Mouse (Mus musculus): ENCODE data around the gene Ccdc124. TPM values are rescaled to one million over a fixed set of nuclear protein-coding genes. Genes with fewer than 3 reads are reported as not detected.

The Ccdc124 gene
- polyA plus RNA-seq, 1 experiment from 2014 or later, result 139 TPM

DNA sequence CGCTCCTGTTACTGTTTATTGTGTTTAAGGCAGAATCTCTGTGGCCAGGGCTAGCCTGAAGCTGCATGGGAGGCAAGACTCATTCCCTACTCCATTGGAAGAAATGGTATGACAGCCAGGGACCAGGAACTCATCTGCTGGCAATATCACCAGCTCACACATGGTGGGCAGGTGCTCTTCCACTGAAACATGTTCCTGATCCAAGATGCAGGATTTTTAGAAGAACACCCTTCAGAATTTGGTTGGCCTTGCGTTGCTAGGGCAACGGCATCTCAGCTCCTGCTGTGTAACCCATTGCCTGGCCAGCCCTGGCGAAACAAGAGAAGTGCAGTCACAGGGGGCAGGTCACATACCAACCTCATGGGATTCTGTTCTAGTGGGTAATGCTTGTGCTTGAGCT, 5.8 kb upstream of the Ccdc124 start:
- H3K27me3 ChIP-seq, result no peaks in the 10 kb centered on the region; the same call in 1 of the 2 replicates
- no peak overlapping the region for H3K4me3 ChIP-seq
- no peaks in the 10 kb centered on the region for H3K36me3 ChIP-seq
- H3K27ac ChIP-seq, result no peak overlapping the region
- no peaks in the 10 kb centered on the region for H3K9me3 ChIP-seq (replicated peaks)
- H3K4me2 ChIP-seq (replicated peaks), result no peak overlapping the region
- H3K4me1 ChIP-seq, result peaks cover 8% of the 10 kb centered on the region
- 38% methylated on average over 4 of the region's 4 CpGs for WGBS
- no peak for ATAC-seq (ENCODE audit: low FRiP score)
- no peak overlapping the region for H3K9ac ChIP-seq

DNA sequence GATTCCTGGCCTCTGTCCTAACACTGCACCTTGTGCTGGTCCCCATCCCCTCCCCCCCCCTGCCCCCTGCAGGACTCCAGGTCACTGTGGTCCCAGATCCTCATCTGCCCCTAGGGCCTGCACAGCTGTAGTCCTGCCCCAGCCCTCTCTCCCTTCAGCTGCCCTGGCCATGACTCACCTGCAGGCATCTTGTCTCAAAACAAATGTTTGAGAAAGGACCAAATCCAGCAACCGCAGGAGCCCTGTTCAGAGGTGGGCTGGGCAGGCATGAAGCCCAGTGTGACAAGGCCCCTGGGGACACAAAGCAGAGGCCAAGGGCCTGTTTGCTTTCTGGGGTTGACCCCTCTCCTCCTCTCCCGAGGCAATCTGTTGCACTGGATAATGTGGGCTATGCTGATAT, 4.4 kb upstream of the Ccdc124 start:
- H3K36me3 ChIP-seq, result no peaks in the 10 kb centered on the region
- no peak for ATAC-seq (ENCODE audit: low FRiP score)
- no peak overlapping the region for H3K4me3 ChIP-seq
- no peak overlapping the region for H3K4me2 ChIP-seq (replicated peaks)
- no peak overlapping the region for H3K27ac ChIP-seq
- H3K9ac ChIP-seq, result no peak overlapping the region
- 47% methylated on average over 2 of the region's 2 CpGs for WGBS
- no peaks in the 10 kb centered on the region; the same call in 1 of the 2 replicates for H3K27me3 ChIP-seq
- H3K4me1 ChIP-seq, result peaks cover 8% of the 10 kb centered on the region
- H3K9me3 ChIP-seq (replicated peaks), result no peaks in the 10 kb centered on the region

DNA sequence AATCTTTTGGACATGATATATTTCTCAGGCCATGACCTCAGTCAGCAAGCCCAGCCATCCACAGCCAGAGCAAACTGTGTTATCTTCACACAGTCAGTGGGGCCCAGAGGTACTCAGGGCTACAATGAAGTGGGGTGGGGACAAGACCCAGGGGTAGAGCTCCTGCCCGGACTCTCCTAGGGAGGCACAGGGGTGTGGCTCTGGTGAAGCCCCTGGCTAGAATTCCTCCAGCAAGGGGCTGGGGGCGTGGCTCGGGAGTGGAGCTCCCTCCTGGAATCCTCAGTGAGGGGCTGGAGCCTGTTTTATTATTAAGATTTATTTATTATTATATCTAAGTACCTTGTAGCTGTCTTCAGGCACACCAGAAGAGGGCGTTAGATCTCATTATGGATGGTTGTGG, 2.6 kb upstream of the Ccdc124 start:
- no peak for ATAC-seq (ENCODE audit: low FRiP score)
- no peak overlapping the region for H3K4me3 ChIP-seq
- WGBS, result 72% methylated on average over 4 of the region's 4 CpGs
- H3K27ac ChIP-seq, result no peak overlapping the region
- H3K9ac ChIP-seq, result no peak overlapping the region
- H3K36me3 ChIP-seq, result no peaks in the 10 kb centered on the region
- no peak overlapping the region for H3K4me2 ChIP-seq (replicated peaks)
- H3K9me3 ChIP-seq (replicated peaks), result no peaks in the 10 kb centered on the region
- H3K4me1 ChIP-seq, result peaks cover 19% of the 10 kb centered on the region
- H3K27me3 ChIP-seq, result no peaks in the 10 kb centered on the region; the same call in 1 of the 2 replicates

DNA sequence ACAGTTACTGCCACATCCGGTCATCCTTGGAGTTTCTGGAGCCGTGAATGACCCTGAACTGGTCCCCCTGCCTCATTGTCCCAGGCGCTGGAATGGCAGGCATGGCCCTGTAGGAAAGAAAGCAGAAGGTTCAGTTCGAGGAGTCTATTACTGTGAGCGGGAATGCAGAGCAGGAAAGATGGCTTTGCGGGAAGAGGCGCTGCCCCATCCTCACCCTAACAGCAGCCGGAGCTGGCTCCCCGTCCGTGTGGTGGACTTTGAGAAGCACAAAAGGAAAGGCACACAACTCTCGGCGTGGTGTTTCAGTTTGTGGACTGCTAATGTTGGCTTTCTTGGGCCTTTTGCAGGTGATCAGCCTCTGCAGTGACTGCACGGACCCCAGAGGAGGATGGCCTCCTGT, 706 bp upstream of the Ccdc124 start:
- no peak for ATAC-seq (ENCODE audit: low FRiP score)
- 0 out of 2 replicates have a peak overlapping the region, but pooled peaks have one; percentile 79 for H3K27ac ChIP-seq
- H3K27me3 ChIP-seq, result no peaks in the 10 kb centered on the region; the same call in 1 of the 2 replicates
- no peak overlapping the region for H3K9ac ChIP-seq
- no peak overlapping the region for H3K4me3 ChIP-seq
- H3K36me3 ChIP-seq, result no peaks in the 10 kb centered on the region
- WGBS, result 90% methylated on average over 13 of the region's 13 CpGs
- H3K9me3 ChIP-seq (replicated peaks), result no peaks in the 10 kb centered on the region
- peaks cover 16% of the 10 kb centered on the region for H3K4me1 ChIP-seq
- H3K4me2 ChIP-seq (replicated peaks), result no peak overlapping the region

DNA sequence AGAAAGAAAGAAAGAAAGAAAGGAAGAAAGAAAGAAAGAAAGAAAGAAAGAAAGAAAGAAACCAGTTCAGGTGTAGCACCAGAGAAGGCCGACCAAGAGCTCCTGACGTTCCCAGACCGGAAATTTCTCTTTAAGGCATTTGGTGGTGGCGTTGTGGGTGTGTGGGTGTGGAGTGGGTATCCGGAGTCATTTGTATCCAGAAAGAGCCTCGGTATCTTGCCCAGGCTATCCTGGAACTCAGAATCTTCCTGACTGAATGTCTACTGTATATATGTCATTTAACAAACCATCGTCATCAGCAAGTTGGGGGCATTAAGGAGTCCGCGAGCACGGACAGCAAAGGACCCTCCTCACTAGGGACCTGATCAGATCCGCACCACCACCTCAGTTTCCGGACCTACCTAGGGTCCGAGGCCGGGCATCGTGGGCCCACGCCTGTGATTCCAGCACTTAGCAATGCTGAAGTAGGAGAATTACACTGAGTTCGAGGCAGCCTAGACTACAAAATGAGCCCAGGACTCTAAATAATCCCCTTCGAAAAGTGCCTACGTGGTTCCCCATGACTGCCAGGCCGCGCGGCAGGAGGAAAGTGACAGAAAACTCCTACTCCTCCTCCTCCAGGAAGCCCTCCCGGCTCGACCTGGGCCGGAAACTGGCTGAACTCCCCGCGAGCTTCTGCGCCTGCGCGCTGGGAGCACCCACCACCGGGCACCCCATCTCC, 932 bp downstream of the Ccdc124 start:
- ATAC-seq (ENCODE audit: low FRiP score), result no peak
- peak overlapping the region; percentile 79 for H3K27ac ChIP-seq
- H3K9ac ChIP-seq, result peak overlapping the region; percentile 85
- WGBS, result 5% methylated on average over 31 of the region's 31 CpGs
- H3K4me1 ChIP-seq, result peaks cover 31% of the 10 kb centered on the region
- H3K9me3 ChIP-seq (replicated peaks), result no peaks in the 10 kb centered on the region
- peak overlapping the region; percentile 91 for H3K4me2 ChIP-seq (replicated peaks)
- H3K27me3 ChIP-seq, result no peaks in the 10 kb centered on the region
- H3K4me3 ChIP-seq, result peak overlapping the region; percentile 91
- H3K36me3 ChIP-seq, result peaks cover 9% of the 10 kb centered on the region

DNA sequence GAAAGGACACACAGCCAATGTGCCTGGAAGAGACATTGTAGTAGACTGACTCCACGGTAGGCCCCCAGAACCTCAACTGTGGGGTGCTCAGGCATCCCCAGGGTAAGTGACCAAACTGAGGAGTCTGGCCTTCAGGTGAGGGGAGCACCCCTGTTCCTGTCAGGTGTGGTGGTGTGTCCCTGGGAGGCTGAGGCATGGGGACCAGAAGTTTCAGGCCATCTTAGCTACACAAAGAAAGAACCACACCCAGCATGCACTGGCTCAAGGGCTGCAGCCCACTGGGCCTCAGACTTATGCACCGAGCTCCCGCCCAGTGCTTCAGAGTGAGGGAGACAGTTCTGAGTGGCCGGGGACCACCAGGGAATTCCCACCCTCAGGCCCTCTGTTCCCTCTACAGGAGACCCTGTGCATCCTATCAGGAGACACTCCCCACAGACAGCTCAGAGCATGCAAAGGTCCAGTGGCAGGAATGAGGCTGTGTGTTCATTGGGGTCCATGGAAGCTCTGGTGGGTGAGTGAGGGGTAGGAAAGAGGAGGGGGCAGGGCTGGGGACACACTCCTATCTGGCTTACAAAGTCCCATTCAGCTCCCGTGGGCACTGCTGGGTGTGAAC, 2.4 kb downstream of the Ccdc124 start:
- ATAC-seq (ENCODE audit: low FRiP score), result no peak
- Histone ChIP-seq H3K27me3 (no peaks in the 10 kb centered on the region), H3K4me2 (replicated peaks) (no peak overlapping the region), H3K9ac (0 out of 2 replicates have a peak overlapping the region, but pooled peaks have one; percentile 3), H3K9me3 (replicated peaks) (no peaks in the 10 kb centered on the region), H3K4me1 (peaks cover 40% of the 10 kb centered on the region), H3K27ac (no peak overlapping the region), H3K4me3 (no peak overlapping the region), H3K36me3 (peaks cover 11% of the 10 kb centered on the region)
- 89% methylated on average over 5 of the region's 5 CpGs for WGBS

DNA sequence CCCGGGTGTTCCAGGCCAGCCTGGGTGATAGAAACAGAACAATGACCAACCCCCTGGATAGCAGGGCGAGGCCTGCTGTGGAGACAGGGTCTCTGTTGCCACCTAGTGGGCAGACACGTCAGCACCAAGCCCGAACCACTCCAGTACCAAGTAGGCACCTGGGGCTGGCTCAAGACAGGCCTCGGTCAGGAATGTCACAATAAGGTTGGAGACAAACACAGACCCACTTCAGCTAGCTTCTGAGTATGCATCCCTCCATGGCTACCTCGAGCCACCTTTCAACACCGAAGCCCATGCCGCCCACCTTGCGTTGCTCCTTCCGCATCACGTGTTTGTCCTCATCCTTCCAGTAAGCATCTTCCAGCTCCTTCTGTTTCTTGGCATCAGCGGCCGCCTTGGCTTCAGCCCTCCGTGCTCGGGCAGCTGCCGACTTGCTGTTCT, 4.1 kb downstream of the Ccdc124 start:
- no peaks in the 10 kb centered on the region for H3K9me3 ChIP-seq (replicated peaks)
- peaks cover 49% of the 10 kb centered on the region for H3K4me1 ChIP-seq
- H3K27me3 ChIP-seq, result no peaks in the 10 kb centered on the region
- H3K9ac ChIP-seq, result 0 out of 2 replicates have a peak overlapping the region, but pooled peaks have one; percentile 53
- H3K27ac ChIP-seq, result peak overlapping the region; percentile 81
- 0 out of 2 replicates have a peak overlapping the region, but pooled peaks have one; percentile 43 for H3K4me2 ChIP-seq (replicated peaks)
- H3K4me3 ChIP-seq, result no peak overlapping the region
- peaks cover 11% of the 10 kb centered on the region for H3K36me3 ChIP-seq
- peak; percentile 11; the same call in 1 of the 2 replicates for ATAC-seq (ENCODE audit: low FRiP score)
- WGBS, result 50% methylated on average over 16 of the region's 16 CpGs

DNA sequence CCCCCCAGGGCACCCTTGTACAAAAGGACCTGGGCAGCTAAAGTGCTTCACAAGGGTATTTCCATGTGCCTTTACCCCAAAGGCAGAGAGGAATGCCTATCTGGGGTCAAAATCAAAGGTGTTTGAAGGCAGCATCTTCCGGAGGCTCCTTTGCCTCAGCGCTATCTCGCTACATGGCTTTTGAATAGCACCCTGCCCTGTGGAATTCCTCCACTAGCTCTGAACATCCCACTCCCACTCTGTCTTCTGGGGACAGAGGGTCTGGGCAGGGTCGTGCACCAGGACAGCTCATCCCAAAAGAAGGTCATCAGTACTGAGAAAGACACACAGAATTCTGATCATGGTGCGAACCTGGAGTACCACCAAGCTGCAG, 4.5 kb downstream of the Ccdc124 start:
- 41% methylated on average over 5 of the region's 5 CpGs for WGBS
- H3K9me3 ChIP-seq (replicated peaks), result no peaks in the 10 kb centered on the region
- no peak for ATAC-seq (ENCODE audit: low FRiP score)
- H3K9ac ChIP-seq, result peak overlapping the region; percentile 53
- H3K27me3 ChIP-seq, result no peaks in the 10 kb centered on the region
- H3K4me3 ChIP-seq, result 0 out of 2 replicates have a peak overlapping the region, but pooled peaks have one; percentile 10
- H3K4me2 ChIP-seq (replicated peaks), result peak overlapping the region; percentile 43; the same call in 1 of the 2 replicates
- peak overlapping the region; percentile 81 for H3K27ac ChIP-seq
- peaks cover 53% of the 10 kb centered on the region for H3K4me1 ChIP-seq
- peaks cover 11% of the 10 kb centered on the region for H3K36me3 ChIP-seq

DNA sequence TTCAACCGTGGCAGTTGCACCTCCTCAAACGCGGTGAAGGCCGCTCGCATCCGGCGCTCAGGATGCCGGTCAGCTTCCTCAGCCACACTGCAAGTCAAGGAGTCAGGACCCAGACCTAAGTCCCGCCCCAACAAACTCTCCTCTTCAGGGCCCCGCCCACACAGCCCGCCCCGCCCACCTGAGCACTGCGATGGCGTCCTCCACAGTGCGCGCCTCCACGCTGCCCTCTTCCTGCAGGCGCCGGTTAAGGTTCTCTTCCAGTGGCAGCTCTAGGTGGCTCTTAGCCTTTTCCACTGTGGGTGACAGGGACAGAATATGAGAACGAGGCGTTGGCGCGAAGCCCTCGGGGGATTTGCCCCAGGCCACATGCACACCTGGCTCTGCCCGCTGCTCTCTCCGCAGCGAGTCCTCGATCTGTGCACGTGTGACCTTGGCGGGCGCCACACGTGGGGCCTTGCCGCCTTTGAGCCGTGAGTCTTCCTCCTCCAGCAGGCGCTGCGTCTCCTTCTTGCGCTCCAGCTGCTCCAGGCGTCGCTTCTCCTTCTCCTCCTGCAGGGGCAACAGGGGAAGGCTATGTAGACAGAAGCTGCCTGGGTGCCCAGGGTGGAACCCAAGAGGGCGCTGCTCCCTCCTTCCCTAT, 5.1 kb downstream of the Ccdc124 start:
- Histone ChIP-seq H3K4me2 (replicated peaks) (peak overlapping the region; percentile 43), H3K9ac (peak overlapping the region; percentile 53), H3K4me1 (peaks cover 58% of the 10 kb centered on the region), H3K4me3 (peak overlapping the region; percentile 10; the same call in 1 of the 2 replicates), H3K36me3 (peaks cover 11% of the 10 kb centered on the region), H3K27me3 (no peaks in the 10 kb centered on the region), H3K9me3 (replicated peaks) (no peaks in the 10 kb centered on the region), H3K27ac (peak overlapping the region; percentile 81)
- WGBS, result 11% methylated on average over 40 of the region's 40 CpGs
- ATAC-seq (ENCODE audit: low FRiP score), result no peak

DNA sequence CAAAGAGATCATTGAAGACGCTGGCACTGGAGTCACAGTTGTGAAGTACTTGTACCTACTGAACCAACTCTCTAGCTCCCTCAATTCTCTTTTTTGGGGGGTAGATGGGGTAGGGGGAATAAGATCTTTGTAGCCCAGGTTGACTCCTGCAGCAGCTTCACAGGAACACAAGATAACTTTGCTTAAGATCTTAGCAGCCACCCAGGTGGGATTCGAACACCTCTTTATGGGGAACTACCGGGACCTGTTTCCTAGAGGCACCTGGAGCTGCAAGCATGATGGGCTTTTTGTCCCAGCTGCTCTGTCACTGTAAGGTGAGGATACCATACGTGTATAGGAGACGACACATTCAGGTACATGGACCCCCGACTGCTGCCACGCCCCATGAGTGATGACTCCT, 7.2 kb downstream of the Ccdc124 start:
- Histone ChIP-seq H3K27ac (peak overlapping the region; percentile 93), H3K9ac (no peak overlapping the region), H3K36me3 (peaks cover 11% of the 10 kb centered on the region), H3K9me3 (replicated peaks) (no peaks in the 10 kb centered on the region), H3K27me3 (peaks cover 12% of the 10 kb centered on the region), H3K4me2 (replicated peaks) (no peak overlapping the region; the same call in 1 of the 2 replicates), H3K4me3 (no peak overlapping the region), H3K4me1 (peaks cover 68% of the 10 kb centered on the region)
- no peak for ATAC-seq (ENCODE audit: low FRiP score)
- 87% methylated on average over 7 of the region's 7 CpGs for WGBS

DNA sequence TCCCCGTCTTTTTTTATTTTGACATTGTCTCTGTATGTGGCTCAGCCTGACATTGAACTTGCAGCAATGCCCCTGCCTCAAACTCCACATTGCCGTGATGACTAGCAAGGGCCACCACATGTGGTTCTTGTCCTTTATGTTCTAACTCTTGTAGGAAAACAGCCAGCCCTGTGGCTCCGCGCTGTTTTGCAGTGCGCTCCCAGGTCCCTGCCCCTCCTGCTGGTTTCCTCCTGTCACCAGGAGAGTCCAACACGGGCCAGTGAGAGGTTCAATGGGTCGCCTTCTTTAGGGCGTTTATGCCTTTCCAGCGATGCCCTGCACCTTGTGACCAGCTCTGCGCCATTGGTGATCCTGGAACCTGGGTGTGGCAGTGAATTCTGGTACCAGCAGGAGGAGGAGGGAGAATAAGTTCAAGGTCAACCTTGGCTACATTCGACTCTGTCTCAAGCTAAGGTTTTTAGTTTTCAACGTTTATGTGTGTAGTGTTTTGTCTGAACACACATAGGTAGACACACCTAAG, 7.7 kb downstream of the Ccdc124 start:
- H3K4me1 ChIP-seq, result peaks cover 72% of the 10 kb centered on the region
- 7% methylated on average over 12 of the region's 12 CpGs for WGBS

More for the DNA sequence above, 7.7 kb downstream of the Ccdc124 start:
- peak; percentile 10 for ATAC-seq (ENCODE audit: low FRiP score)
- Histone ChIP-seq H3K9me3 (replicated peaks) (no peaks in the 10 kb centered on the region), H3K27ac (peak overlapping the region; percentile 93), H3K9ac (peak overlapping the region; percentile 36), H3K4me2 (replicated peaks) (peak overlapping the region; percentile 91), H3K27me3 (peaks cover 16% of the 10 kb centered on the region), H3K36me3 (peaks cover 11% of the 10 kb centered on the region), H3K4me3 (peak overlapping the region; percentile 58)

All from hindbrain, embryonic 12.5 days (tissue).